ENCODE assay signal across 15 mouse cellular contexts in the genomic region with DNA sequence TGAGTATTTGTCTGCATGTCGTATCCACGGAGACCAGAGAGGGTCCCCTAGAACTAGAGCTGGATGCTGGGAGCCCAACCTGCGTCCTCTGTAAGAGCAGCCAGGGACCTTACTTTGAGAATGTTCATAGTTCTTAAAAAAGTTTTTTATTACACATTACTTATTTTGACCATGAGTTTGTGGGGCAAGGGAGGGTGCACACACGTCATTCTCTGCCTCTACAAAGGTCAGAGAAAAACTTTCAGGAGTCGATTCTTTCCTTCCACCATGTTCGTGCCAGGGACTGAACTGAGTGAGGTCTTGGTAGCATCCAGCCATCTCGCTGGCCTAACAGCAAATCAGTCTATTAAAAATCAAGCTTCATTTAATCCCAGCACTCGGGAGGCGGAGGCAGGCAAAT.
"Had no signal": no experiment of that assay in that cellular context is flagged by ENCODE, and none has a peak within 500 bp of the region (broad histone marks: within the 10 kb centered on the region; RNA-seq: fewer than 3 reads in every experiment).

No protein-coding gene starts in this region.

- H3K36me3 ChIP-seq: neural tube, embryonic 15.5 days; stomach, embryonic 15.5 days had no signal

- H3K4me3 ChIP-seq: neural tube, embryonic 15.5 days; stomach, embryonic 15.5 days had no signal

- H3K27ac ChIP-seq: neural tube, embryonic 15.5 days; stomach, embryonic 15.5 days; stomach, postnatal 0 days had no signal

- H3K4me2 ChIP-seq: neural tube, embryonic 15.5 days; stomach, embryonic 15.5 days had no signal

- H3K4me1 ChIP-seq: neural tube, embryonic 15.5 days; stomach, embryonic 15.5 days had no signal

- H3K9me3 ChIP-seq: neural tube, embryonic 15.5 days; stomach, embryonic 15.5 days had no signal

- H3K27me3 ChIP-seq: neural tube, embryonic 15.5 days; stomach, embryonic 15.5 days had no signal

- H3K9ac ChIP-seq: neural tube, embryonic 15.5 days; stomach, embryonic 15.5 days had no signal

- DNase-seq: retina, postnatal 1 day; right cerebral cortex, adult 18-20 months; right cerebral cortex, postnatal 14 days; right cerebral cortex, postnatal 25 days; right cerebral cortex, postnatal 4 days; spleen, adult 18-20 months; thymus, adult 18-20 months; thymus, adult 2 months; thymus, postnatal 14 days; thymus, postnatal 25 days; thymus, postnatal 36 days; thymus, postnatal 4 days had no signal
